In genomic region chr2:155819392-155819448, GRCm38 (mm10) we compare ENCODE assay signal across 8 mouse cellular contexts. TPM values are rescaled to one million over a fixed set of nuclear protein-coding genes. Genes with fewer than 3 reads are reported as not detected.
A peak's percentile ranks its signal among the peaks of the same experiment; 100 is the strongest.
DNase-seq lines count a peak whose midpoint lies in the region; ATAC-seq lines count a peak whose summit lies in the region.

Gene BC029722 (minus strand): TSS chr2:155819426.

- H3K36me3 ChIP-seq in kidney, embryonic 15.5 days: peaks cover 49% of the 10 kb centered on the region
- peaks cover 60% of the 10 kb centered on the region for H3K36me3 ChIP-seq in midbrain, embryonic 13.5 days

- no peak for ATAC-seq in kidney, embryonic 15.5 days (replicated peaks; ENCODE audit: low FRiP score)
- ATAC-seq in midbrain, embryonic 13.5 days: no peak

- H3K27me3 ChIP-seq in kidney, embryonic 15.5 days: no peaks in the 10 kb centered on the region
- no peaks in the 10 kb centered on the region for H3K27me3 ChIP-seq in midbrain, embryonic 13.5 days

- H3K9me3 ChIP-seq in kidney, embryonic 15.5 days (replicated peaks): no peaks in the 10 kb centered on the region
- no peaks in the 10 kb centered on the region for H3K9me3 ChIP-seq in midbrain, embryonic 13.5 days

- H3K4me2 ChIP-seq in kidney, embryonic 15.5 days: peak within 1 kb of the TSS; percentile 92
- H3K4me2 ChIP-seq in midbrain, embryonic 13.5 days (replicated peaks): peak within 1 kb of the TSS; percentile 78

- peak within 1 kb of the TSS; percentile 73 for H3K4me3 ChIP-seq in kidney, embryonic 15.5 days (replicated peaks)
- H3K4me3 ChIP-seq in midbrain, embryonic 13.5 days (replicated peaks): peak within 1 kb of the TSS; percentile 53

- no peak for DNase-seq in kidney, postnatal 14 days
- no peak for DNase-seq in adrenal gland, postnatal 25 days
- DNase-seq in gastrocnemius, postnatal 4 days (ENCODE audit: low spot score in 2 of 2): no peak
- DNase-seq in large intestine, adult 2 months (ENCODE audit: low read depth, low spot score): no peak
- no peak for DNase-seq in spleen, postnatal 14 days (ENCODE audit: low spot score in 2 of 2)
- no peak for DNase-seq in urinary bladder, adult 18-20 months (ENCODE audit: low spot score in 2 of 2)

- H3K4me1 ChIP-seq in kidney, embryonic 15.5 days: peaks cover 18% of the 10 kb centered on the region
- H3K4me1 ChIP-seq in midbrain, embryonic 13.5 days (replicated peaks): peaks cover 23% of the 10 kb centered on the region

- H3K27ac ChIP-seq in kidney, embryonic 15.5 days: peak within 1 kb of the TSS; percentile 77
- peak within 1 kb of the TSS; percentile 72 for H3K27ac ChIP-seq in midbrain, embryonic 13.5 days

- peak within 1 kb of the TSS; percentile 73 for H3K9ac ChIP-seq in kidney, embryonic 15.5 days
- peak within 1 kb of the TSS; percentile 87 for H3K9ac ChIP-seq in midbrain, embryonic 13.5 days (replicated peaks)

RNA-seq across cellular contexts. Expression of gene BC029722, which starts in this region (rescaled TPM):
- 14.5 and 18.1 TPM in 2 replicates for polyA plus RNA-seq in kidney, embryonic 15.5 days (2015; fragmentation: Nextera tagmentation; extraction: Ambion mirVana)
- total RNA-seq in adrenal gland, postnatal 25 days (2021): 159 and 181 TPM in 2 replicates
- total RNA-seq in gastrocnemius, postnatal 4 days (2021): 10 to 100 TPM; 11.4 to 13.5 TPM
- polyA plus RNA-seq in large intestine, adult 2 months (2012; rRNA removed): 19.0 and 22.9 TPM in 2 replicates
- 24.3 and 25.2 TPM in 2 replicates for polyA plus RNA-seq in midbrain, embryonic 13.5 days (2015; fragmentation: Nextera tagmentation; extraction: Ambion mirVana)

Comparison
In these comparisons a context has a peak if more than half of its experiments do, and no peak if none do; other contexts are left out.
1. RNA of gene BC029722 (total RNA-seq): 159 to 181 TPM in adrenal gland, postnatal 25 days; 11.4 to 13.5 TPM in gastrocnemius, postnatal 4 days; every median in the first group is over 10 times any median in the second.